Mouse (Mus musculus): ENCODE results near the gene Cers3.

- TF ChIP-seq CTCF (IDR thresholded peaks at IDR 0.05; ENCODE audit: control insufficient read depth, insufficient read depth, insufficient read length) (no peak), MYOD1 (IDR thresholded peaks at IDR 0.05; ENCODE audit: control insufficient read depth, insufficient read length, low read depth) (peak; percentile 48), MAX (IDR thresholded peaks at IDR 0.05) (no peak)
Observed at GRCm38 (mm10) chr7:66797345-66797744, 54.0 kb downstream of the Cers3 start.

Measured in C2C12 (cell line).